Mouse (Mus musculus) forebrain, embryonic 10.5 days (tissue): Measurements from ENCODE around the gene Rnaset2b. TPM values are rescaled to one million over a fixed set of nuclear protein-coding genes. Genes with fewer than 3 reads are reported as not detected.
"Not testable (repeated sequence)": the region's sequence is repeated elsewhere in the genome, so short reads cannot be mapped to it uniquely, and the experiment has no call there.

Experiments used
- DNase-seq: peaks from one replicate; pipeline ENCODE4 v3.0.0-alpha.2; 2017; ENCODE audit warnings: low spot score; ENCODE audit errors: extremely low spot score
- H3K27ac ChIP-seq: fragments of 300-500 bp; sonication (generic); 2 replicates; pipeline ENCODE4 v1.5.1; 2016; ENCODE audit warnings: mild to moderate bottlenecking
- H3K27me3 ChIP-seq: fragments of 300-500 bp; sonication (generic); 2 replicates; pipeline ENCODE4 v1.6.1; 2016; ENCODE audit warnings: mild to moderate bottlenecking; ENCODE audit not compliant: poor library complexity, severe bottlenecking
- H3K36me3 ChIP-seq: fragments of 300-500 bp; sonication (generic); replicated peaks from 2 replicates; pipeline ENCODE4 v1.6.1; 2016; ENCODE audit warnings: mild to moderate bottlenecking, moderate library complexity
- H3K4me1 ChIP-seq: fragments of 300-500 bp; sonication (generic); 2 replicates; pipeline ENCODE4 v1.6.1; 2016
- H3K4me3 ChIP-seq: fragments of 300-500 bp; sonication (generic); 2 replicates; pipeline ENCODE4 v1.5.1; 2016; ENCODE audit warnings: mild to moderate bottlenecking, moderate library complexity
- H3K9me3 ChIP-seq: fragments of 300-500 bp; sonication (generic); 2 replicates; pipeline ENCODE4 v1.6.1; 2016; ENCODE audit warnings: mild to moderate bottlenecking, moderate library complexity
- WGBS: fragments of 180-500 bp; shearing (Covaris S2); methylation state at CpG from one replicate; pipeline ENCODE4 v1.1.7; 2016; 5-methylcytosine and 5-hydroxymethylcytosine counted together
- polyA plus RNA-seq: library from polyadenylated mRNA; unstranded; fragments of >200 nt; fragmentation: Nextera tagmentation; extraction: Ambion mirVana; gene quantifications from 2 replicates; pipeline ENCODE4 v1.2.1, GENCODE M21; 2016

The Rnaset2b gene
- polyA plus RNA-seq, 1 experiment from 2014 or later, result 114 TPM

- not testable (repeated sequence) for H3K9me3 ChIP-seq, H3K36me3 ChIP-seq, H3K4me1 ChIP-seq, H3K4me3 ChIP-seq, DNase-seq, H3K27me3 ChIP-seq, H3K27ac ChIP-seq
- WGBS, result 82% methylated on average over 4 of the region's 4 CpGs
Measured at GRCm38 (mm10) chr17:6962936-6963335, 7.5 kb upstream of the Rnaset2b start.

DNA sequence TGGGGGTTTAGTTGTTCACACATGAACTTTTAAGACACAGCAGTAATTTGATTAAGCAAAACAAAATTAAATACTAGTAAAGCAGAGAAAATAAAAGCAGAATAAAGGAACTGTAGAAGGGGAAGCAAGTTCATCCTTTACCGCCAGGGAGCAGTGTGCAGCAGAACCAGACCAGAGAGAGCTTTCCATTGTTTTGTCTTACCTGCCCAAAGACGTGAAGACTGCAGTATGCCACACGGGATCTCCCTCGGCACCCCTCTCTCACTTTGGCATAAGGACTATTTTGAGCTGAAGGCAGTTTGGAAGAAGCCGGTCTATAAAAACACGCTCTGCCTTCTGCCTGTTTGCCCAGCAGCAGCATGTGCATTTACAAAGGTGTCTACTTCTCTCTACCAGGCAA, 5.1 kb upstream of the Rnaset2b start:
- H3K27ac ChIP-seq, H3K4me1 ChIP-seq, H3K36me3 ChIP-seq, H3K4me3 ChIP-seq, H3K9me3 ChIP-seq, H3K27me3 ChIP-seq, DNase-seq: not testable (repeated sequence)
- 20% methylated on average over 6 of the region's 6 CpGs for WGBS

- not testable (repeated sequence) for H3K9me3 ChIP-seq, H3K27ac ChIP-seq, H3K27me3 ChIP-seq, H3K4me1 ChIP-seq, H3K36me3 ChIP-seq, H3K4me3 ChIP-seq, DNase-seq
- WGBS, result 38% methylated on average over 1 of the region's 1 CpGs
Measured at GRCm38 (mm10) chr17:6967673-6968072, 2.8 kb upstream of the Rnaset2b start.

DNA sequence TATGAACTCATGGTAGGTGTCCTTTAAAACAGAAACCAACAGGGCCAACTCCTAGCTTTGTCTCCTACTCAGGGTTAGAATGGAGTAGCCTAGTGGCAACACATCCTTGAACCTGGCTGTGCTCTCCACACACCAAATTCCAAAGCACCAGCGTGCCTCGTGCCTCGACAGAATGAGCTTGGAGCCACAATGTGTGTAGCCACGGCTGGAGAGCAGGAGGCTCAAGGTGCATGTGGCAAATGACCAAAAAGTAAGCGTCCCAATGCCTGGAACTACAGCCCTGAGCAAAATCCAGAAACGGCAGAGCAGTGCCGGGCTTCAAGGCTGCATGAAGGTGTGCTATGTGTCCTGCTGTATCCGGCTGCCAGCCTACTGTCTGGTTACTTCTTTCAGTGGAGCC, 804 bp downstream of the Rnaset2b start:
- not testable (repeated sequence) for H3K4me3 ChIP-seq, H3K4me1 ChIP-seq, H3K27me3 ChIP-seq, DNase-seq, H3K9me3 ChIP-seq, H3K36me3 ChIP-seq, H3K27ac ChIP-seq
- WGBS, result 84% methylated on average over 8 of the region's 8 CpGs

GRCm38 (mm10) chr17:6972836-6973396, 2.5 kb downstream of the Rnaset2b start:
- WGBS, result 74% methylated on average over 4 of the region's 4 CpGs
- H3K4me1 ChIP-seq, H3K27me3 ChIP-seq, DNase-seq, H3K27ac ChIP-seq, H3K36me3 ChIP-seq, H3K9me3 ChIP-seq, H3K4me3 ChIP-seq: not testable (repeated sequence)

DNA sequence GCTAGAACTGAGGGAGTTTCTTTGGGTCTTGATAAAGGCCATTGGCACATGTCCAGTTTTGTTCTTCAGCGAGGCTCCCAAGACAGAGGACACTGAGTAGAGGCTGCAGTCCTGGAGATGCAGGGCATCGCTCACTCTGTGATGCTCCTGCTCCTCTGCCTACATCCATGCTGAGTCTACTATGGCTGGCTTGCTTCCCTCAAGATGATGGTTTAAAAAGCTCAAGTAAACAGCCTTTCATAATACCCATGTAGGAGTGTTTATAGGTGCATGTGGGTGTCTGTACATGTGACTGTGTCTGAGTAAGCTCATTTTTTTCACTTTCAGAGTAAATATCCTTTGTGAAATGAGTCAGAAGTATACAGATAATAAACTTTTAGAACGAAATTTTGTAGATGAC, 4.6 kb downstream of the Rnaset2b start:
- not testable (repeated sequence) for H3K4me3 ChIP-seq, H3K9me3 ChIP-seq, H3K27me3 ChIP-seq, H3K4me1 ChIP-seq, H3K27ac ChIP-seq, H3K36me3 ChIP-seq, DNase-seq
- 78% methylated on average over 3 of the region's 3 CpGs for WGBS

GRCm38 (mm10) chr17:6978287-6979248, 8.1 kb downstream of the Rnaset2b start, which contains the start of gene Gm49721:
Gene Gm49721, plus strand, starts transcription at chr17:6978904.
- WGBS, result under 1% methylated on average over 57 of the region's 68 CpGs
- peak within 1 kb of the TSS; percentile 85 for H3K27ac ChIP-seq
- not testable (repeated sequence) for H3K36me3 ChIP-seq, H3K4me1 ChIP-seq, H3K27me3 ChIP-seq, H3K9me3 ChIP-seq
- H3K4me3 ChIP-seq, result peak within 1 kb of the TSS; percentile 58
- DNase-seq, result peak; percentile 41

- DNase-seq, H3K36me3 ChIP-seq, H3K27me3 ChIP-seq, H3K9me3 ChIP-seq, H3K4me1 ChIP-seq: not testable (repeated sequence)
- Histone ChIP-seq H3K27ac (peak overlapping the region; percentile 85; the same call in 1 of the 2 replicates), H3K4me3 (peak overlapping the region; percentile 58)
- WGBS, result 41% methylated on average over 5 of the region's 5 CpGs
Measured at GRCm38 (mm10) chr17:6979380-6979779, 8.9 kb downstream of the Rnaset2b start.

GRCm38 (mm10) chr17:6980144-6980543, 9.7 kb downstream of the Rnaset2b start:
- 94% methylated on average over 5 of the region's 8 CpGs for WGBS
- not testable (repeated sequence) for H3K4me3 ChIP-seq, H3K9me3 ChIP-seq, DNase-seq, H3K27ac ChIP-seq, H3K4me1 ChIP-seq, H3K36me3 ChIP-seq, H3K27me3 ChIP-seq

DNA sequence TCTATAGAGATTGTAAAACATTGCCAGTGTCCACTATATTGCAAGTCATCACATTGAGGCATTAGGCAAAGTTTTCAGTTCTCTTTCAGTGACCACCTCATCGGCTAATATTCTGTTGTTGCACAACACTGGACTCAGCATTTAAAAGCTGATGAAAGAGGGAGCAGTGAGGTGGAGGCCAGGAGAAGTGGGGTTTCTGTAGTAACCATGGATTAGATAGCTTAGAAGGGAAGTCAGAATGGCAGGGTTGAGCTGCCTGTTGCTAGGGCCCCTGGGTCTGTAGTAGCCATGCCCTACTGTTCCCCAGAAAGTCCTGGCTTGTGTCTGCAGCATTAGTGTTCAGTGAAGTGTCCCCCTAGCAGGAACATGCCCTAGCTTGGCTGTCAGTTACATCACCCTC, 15.7 kb downstream of the Rnaset2b start:
- 95% methylated on average over 1 of the region's 1 CpGs for WGBS
- peaks cover 12% of the 10 kb centered on the region for H3K36me3 ChIP-seq
- H3K4me3 ChIP-seq, H3K4me1 ChIP-seq, H3K27ac ChIP-seq, DNase-seq, H3K27me3 ChIP-seq, H3K9me3 ChIP-seq: not testable (repeated sequence)

- H3K4me1 ChIP-seq, DNase-seq, H3K36me3 ChIP-seq, H3K27ac ChIP-seq, H3K9me3 ChIP-seq, H3K4me3 ChIP-seq, H3K27me3 ChIP-seq: not testable (repeated sequence)
- no CpG with 5 or more reads among the region's 6 CpGs for WGBS
Measured at GRCm38 (mm10) chr17:6995504-6995903, 25.1 kb downstream of the Rnaset2b start.

- not testable (repeated sequence) for DNase-seq, H3K27ac ChIP-seq, H3K36me3 ChIP-seq, H3K9me3 ChIP-seq, H3K27me3 ChIP-seq, H3K4me1 ChIP-seq, H3K4me3 ChIP-seq
- WGBS, result 84% methylated on average over 8 of the region's 8 CpGs
Measured at GRCm38 (mm10) chr17:6996826-6997225, 26.4 kb downstream of the Rnaset2b start.

GRCm38 (mm10) chr17:6997778-6998490, 27.5 kb downstream of the Rnaset2b start:
- not testable (repeated sequence) for H3K4me3 ChIP-seq, H3K27ac ChIP-seq, H3K36me3 ChIP-seq, DNase-seq, H3K27me3 ChIP-seq, H3K4me1 ChIP-seq, H3K9me3 ChIP-seq
- WGBS, result 67% methylated on average over 1 of the region's 7 CpGs
